Mouse (Mus musculus): Measurements from ENCODE around the gene Erlec1. TPM values are rescaled to one million over a fixed set of nuclear protein-coding genes. Genes with fewer than 3 reads are reported as not detected.

Gene Erlec1
- polyA plus RNA-seq (2021; fragmentation: Nextera tagmentation), result 9.4 and 14.9 TPM in 2 replicates
- long read RNA-seq, experiment 1, transcript Erlec1-201 (14 exons, 2,532 nt), result major isoform, 11 of 27 reads
- long read RNA-seq, experiment 1, partial matches to known transcripts, result 12 of 27 reads
- long read RNA-seq, experiment 1, other reads (novel, unspliced or antisense), result 4 of 27 reads
- long read RNA-seq, experiment 2, transcript Erlec1-201 (14 exons, 2,532 nt), result major isoform, 47 of 62 reads
- long read RNA-seq, experiment 2, partial matches to known transcripts, result 2 of 62 reads
- long read RNA-seq, experiment 2, other reads (novel, unspliced or antisense), result 13 of 62 reads

DNA sequence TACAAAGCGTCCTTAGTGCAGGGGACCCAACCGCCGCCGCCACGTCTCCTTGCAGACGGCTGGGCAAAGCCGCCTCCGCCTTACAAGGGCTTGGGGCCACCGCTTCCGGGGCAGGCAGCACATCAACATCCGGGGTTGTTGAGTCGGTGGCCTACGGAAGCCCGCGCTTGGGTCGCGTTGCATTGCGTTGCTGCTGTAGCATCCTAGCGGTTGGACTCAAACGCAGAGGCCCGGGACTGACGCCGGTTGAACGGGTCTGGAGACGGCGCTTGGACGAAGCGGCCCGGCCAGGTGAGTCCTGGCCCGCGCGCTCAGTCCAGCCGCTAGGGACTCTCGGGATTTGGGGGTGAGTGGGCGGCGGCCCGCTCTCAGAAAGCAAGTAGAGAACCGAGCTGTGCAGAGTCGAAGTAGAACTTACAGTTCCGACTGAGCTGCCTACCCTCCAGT lies at the start of gene Erlec1:
Erlec1 (minus strand) TSS at position 57 of the 447 bp plus-strand sequence.

DNA sequence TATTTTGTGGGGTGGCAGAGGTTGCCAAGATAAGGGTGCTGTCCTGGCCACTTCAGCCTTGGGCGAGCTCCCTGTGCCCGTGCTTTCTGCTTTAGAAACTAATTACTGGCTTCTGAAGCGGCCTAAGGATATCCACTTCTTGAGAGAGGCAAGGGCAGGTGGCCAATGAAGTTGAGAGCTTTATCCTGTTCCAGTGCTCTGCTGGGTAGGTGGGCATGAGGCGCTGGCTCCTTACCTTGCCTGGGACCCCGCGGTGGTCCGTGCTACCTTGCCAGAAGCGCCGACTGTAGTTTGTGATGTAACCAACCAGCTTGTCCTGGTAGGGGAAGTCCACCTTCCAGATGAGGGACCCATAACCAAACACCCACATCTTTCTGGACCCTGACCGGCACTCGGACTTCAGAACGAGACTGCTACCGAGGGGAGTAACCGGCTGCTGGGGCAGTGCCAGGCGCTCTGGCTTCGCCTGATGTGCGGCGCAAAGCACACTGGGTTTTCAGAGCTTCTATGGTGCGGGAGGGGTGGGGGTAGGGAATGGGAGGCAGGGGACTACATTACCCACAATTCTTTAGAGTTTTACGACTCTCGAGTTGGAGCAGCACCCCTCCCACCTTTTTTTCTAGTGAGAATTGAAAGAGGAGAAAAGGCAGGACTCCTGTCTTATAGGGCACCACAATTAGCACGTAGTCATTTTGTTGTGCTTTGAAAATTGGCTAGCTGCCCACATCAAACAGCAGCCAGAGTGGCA lies 31.9 kb upstream of the Erlec1 start, which contains the start of gene Chac2:
Chac2 (minus strand) TSS at position 474 of the 748 bp plus-strand sequence.

DNA sequence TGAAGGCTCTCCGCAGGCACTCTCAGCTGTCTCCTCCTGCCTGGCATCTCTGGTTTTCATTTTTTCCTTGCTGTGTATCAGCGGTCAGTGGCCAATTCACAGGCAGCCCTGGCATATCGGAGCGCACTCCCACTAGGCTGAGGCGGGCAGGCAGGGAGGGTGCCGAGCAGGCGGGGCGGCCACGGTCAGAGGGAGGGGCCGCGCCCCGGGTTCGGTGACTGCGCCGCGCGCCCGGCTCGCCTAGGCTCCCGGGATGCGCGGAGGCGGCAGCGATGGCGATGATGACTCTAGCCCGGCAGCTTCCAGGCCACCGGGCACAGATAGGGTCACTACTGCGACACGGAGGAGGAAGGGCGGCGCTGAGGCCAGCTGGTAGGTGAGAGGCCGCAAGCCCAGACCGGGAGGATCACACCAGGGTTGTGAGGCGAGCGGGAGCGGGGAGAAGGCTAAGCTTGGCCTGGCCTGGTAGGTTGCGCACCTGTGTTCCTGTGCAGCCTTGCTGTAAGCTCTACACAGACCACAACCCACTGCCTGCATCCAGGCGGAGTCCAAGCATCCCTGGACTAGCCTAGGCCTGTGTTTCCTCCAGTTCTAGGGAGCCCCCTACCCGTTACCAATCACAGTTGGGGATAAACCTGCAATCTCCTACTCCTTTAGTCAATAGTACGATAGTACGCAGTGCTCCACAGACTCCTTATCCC lies 68.8 kb downstream of the Erlec1 start, which contains the start of the genes Gpr75 and Asb3:
Gpr75 (plus strand) TSS at position 188 of the 701 bp plus-strand sequence.
Asb3 (plus strand) TSS at position 246 of the 701 bp plus-strand sequence.

Other genes with a start within 250 kb of the Erlec1 start
- gene Psme4, start 182.6 kb downstream of the Erlec1 start, polyA plus RNA-seq (2021; fragmentation: Nextera tagmentation), result 2.0 and 2.6 TPM in 2 replicates
- gene Gpr75, start 69.0 kb downstream of the Erlec1 start, polyA plus RNA-seq (2021; fragmentation: Nextera tagmentation), result 7.7 and 8.4 TPM in 2 replicates
- 24.2 and 24.6 TPM in 2 replicates for gene Asb3, start 68.9 kb downstream of the Erlec1 start, polyA plus RNA-seq (2021; fragmentation: Nextera tagmentation)
- gene Chac2, start 32.0 kb upstream of the Erlec1 start, polyA plus RNA-seq (2021; fragmentation: Nextera tagmentation), result 22.0 and 24.7 TPM in 2 replicates
- not detected in 2 replicates for gene Gm17332, start 228.1 kb upstream of the Erlec1 start, polyA plus RNA-seq (2021; fragmentation: Nextera tagmentation)